Mouse (Mus musculus): ENCODE measurements at regions not wholly inside any gene's neighbourhood (a gene's known extent, or its start where the extent isn't known, plus 50 kb on each side); places are given as distances from the start of the nearest gene placed in this dataset.
A peak's percentile ranks its signal among the peaks of the same experiment; 100 is the strongest.

GRCm38 (mm10) chr9:94104669-94105068 is 433.2 kb downstream of the 1190002N15Rik start:
- Histone ChIP-seq H3K4me3 (no peak overlapping the region), H3ac (ENCODE audit: control insufficient read depth, insufficient read length) (no peak overlapping the region), H3K27me3 (ENCODE audit: control insufficient read depth, insufficient read depth, insufficient read length) (no peaks in the 10 kb centered on the region), H3K79me2 (ENCODE audit: control insufficient read depth, insufficient read depth) (no peaks in the 10 kb centered on the region), H3K36me3 (ENCODE audit: control insufficient read depth, insufficient read depth) (no peaks in the 10 kb centered on the region), H3K4me2 (ENCODE audit: low read depth) (no peak overlapping the region)
- TF ChIP-seq TCF3 (IDR thresholded peaks at IDR 0.05; ENCODE audit: insufficient read length, low read depth): no peak
- TF ChIP-seq POLR2AphosphoS2 (IDR thresholded peaks at IDR 0.05; ENCODE audit: insufficient read length, low read depth): no peak
- TF ChIP-seq REST (IDR thresholded peaks at IDR 0.05; ENCODE audit: insufficient read depth, insufficient read length): no peak
- TF ChIP-seq SRF (IDR thresholded peaks at IDR 0.05; ENCODE audit: control insufficient read depth, insufficient read length, low read depth): no peak
- TF ChIP-seq USF1 (IDR thresholded peaks at IDR 0.05; ENCODE audit: low read depth): no peak
- TF ChIP-seq CEBPB (IDR thresholded peaks at IDR 0.05; ENCODE audit: insufficient read depth, poor library complexity, severe bottlenecking): no peak
- TF ChIP-seq E2F4 (IDR thresholded peaks at IDR 0.05; ENCODE audit: insufficient read depth): no peak
- no peak for TF ChIP-seq TCF12 (IDR thresholded peaks at IDR 0.05; ENCODE audit: insufficient read depth, poor library complexity, severe bottlenecking)

GRCm38 (mm10) chr9:94101958-94102357 is 435.9 kb downstream of the 1190002N15Rik start:
- TF ChIP-seq USF1 (IDR thresholded peaks at IDR 0.05; ENCODE audit: low read depth): no peak
- TF ChIP-seq SRF (IDR thresholded peaks at IDR 0.05; ENCODE audit: control insufficient read depth, insufficient read length, low read depth): no peak
- no peak for TF ChIP-seq REST (IDR thresholded peaks at IDR 0.05; ENCODE audit: insufficient read depth, insufficient read length)
- TF ChIP-seq CEBPB (IDR thresholded peaks at IDR 0.05; ENCODE audit: insufficient read depth, poor library complexity, severe bottlenecking): no peak
- no peak for TF ChIP-seq TCF3 (IDR thresholded peaks at IDR 0.05; ENCODE audit: insufficient read length, low read depth)
- Histone ChIP-seq H3K27me3 (ENCODE audit: control insufficient read depth, insufficient read depth, insufficient read length) (no peaks in the 10 kb centered on the region), H3ac (ENCODE audit: control insufficient read depth, insufficient read length) (no peak overlapping the region)

DNA sequence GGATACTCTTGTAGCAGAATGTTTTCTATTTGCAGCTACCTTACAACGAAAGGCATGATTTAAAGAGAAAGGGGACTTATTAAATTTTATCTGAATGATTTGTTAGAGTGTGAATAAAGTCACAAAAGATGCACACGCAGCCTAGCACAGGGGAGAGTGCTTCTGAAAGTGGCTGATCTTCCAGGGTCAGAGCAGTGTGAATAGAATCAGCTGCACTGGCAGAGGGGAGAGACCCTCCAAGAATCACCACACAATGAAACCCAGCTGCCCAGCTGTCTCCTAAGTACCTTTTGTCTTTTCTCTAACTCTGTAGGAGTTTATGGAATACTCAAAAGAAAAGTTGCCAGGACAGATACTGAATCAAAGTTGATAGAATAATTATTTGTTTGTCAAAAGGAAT is 443.1 kb downstream of the 1190002N15Rik start:
- Histone ChIP-seq H3K4me2 (ENCODE audit: low read depth) (no peak overlapping the region), H3K27me3 (ENCODE audit: control insufficient read depth, insufficient read depth, insufficient read length) (no peaks in the 10 kb centered on the region), H3K36me3 (ENCODE audit: control insufficient read depth, insufficient read depth) (no peaks in the 10 kb centered on the region), H3K4me3 (no peak overlapping the region), H3K79me2 (ENCODE audit: control insufficient read depth, insufficient read depth) (no peaks in the 10 kb centered on the region), H3ac (ENCODE audit: control insufficient read depth, insufficient read length) (no peak overlapping the region)
- TF ChIP-seq TCF3 (IDR thresholded peaks at IDR 0.05; ENCODE audit: insufficient read length, low read depth): no peak
- TF ChIP-seq POLR2A (IDR thresholded peaks at IDR 0.05; ENCODE audit: insufficient read length, low read depth): no peak
- TF ChIP-seq MYOG (IDR thresholded peaks at IDR 0.05; ENCODE audit: control insufficient read depth in 1 of 3, insufficient read depth in 1 of 3, insufficient read length in 2 of 3, low read depth in 2 of 3): no peak
- no peak for TF ChIP-seq SRF (IDR thresholded peaks at IDR 0.05; ENCODE audit: control insufficient read depth, insufficient read length, low read depth)
- no peak for TF ChIP-seq E2F4 (IDR thresholded peaks at IDR 0.05; ENCODE audit: insufficient read depth)
- no peak for TF ChIP-seq REST (IDR thresholded peaks at IDR 0.05; ENCODE audit: insufficient read depth, insufficient read length)
- no peak for TF ChIP-seq TCF12 (IDR thresholded peaks at IDR 0.05; ENCODE audit: insufficient read depth, poor library complexity, severe bottlenecking)
- no peak for TF ChIP-seq CEBPB (IDR thresholded peaks at IDR 0.05; ENCODE audit: insufficient read depth, poor library complexity, severe bottlenecking)
- no peak for TF ChIP-seq USF1 (IDR thresholded peaks at IDR 0.05; ENCODE audit: low read depth)
- TF ChIP-seq POLR2AphosphoS2 (IDR thresholded peaks at IDR 0.05; ENCODE audit: insufficient read length, low read depth): no peak
- no peak for TF ChIP-seq MYOD1 (IDR thresholded peaks at IDR 0.05; ENCODE audit: control insufficient read depth in 1 of 3, insufficient read length in 2 of 3, low read depth in 2 of 3)
- no peak for TF ChIP-seq MAX (IDR thresholded peaks at IDR 0.05; ENCODE audit: low read depth)

More at GRCm38 (mm10) chr9:94101958-94102357, 435.9 kb downstream of the 1190002N15Rik start:
- no peak overlapping the region for H3K4me3 ChIP-seq
- H3K79me2 ChIP-seq (ENCODE audit: control insufficient read depth, insufficient read depth): no peaks in the 10 kb centered on the region
- H3K4me2 ChIP-seq (ENCODE audit: low read depth): no peak overlapping the region
- H3K36me3 ChIP-seq (ENCODE audit: control insufficient read depth, insufficient read depth): no peaks in the 10 kb centered on the region

- TF ChIP-seq E2F4 (IDR thresholded peaks at IDR 0.05; ENCODE audit: insufficient read depth) (no peak), CEBPB (IDR thresholded peaks at IDR 0.05; ENCODE audit: insufficient read depth, poor library complexity, severe bottlenecking) (0 out of 2 replicates have a peak, but pooled peaks have one; percentile 47)
- Histone ChIP-seq H3ac (ENCODE audit: control insufficient read depth, insufficient read length) (no peak overlapping the region), H3K27me3 (ENCODE audit: control insufficient read depth, insufficient read depth, insufficient read length) (no peaks in the 10 kb centered on the region), H3K79me2 (ENCODE audit: control insufficient read depth, insufficient read depth) (no peaks in the 10 kb centered on the region), H3K36me3 (ENCODE audit: control insufficient read depth, insufficient read depth) (no peaks in the 10 kb centered on the region), H3K4me3 (no peak overlapping the region), H3K4me2 (ENCODE audit: low read depth) (no peak overlapping the region)
Measured at GRCm38 (mm10) chr9:94091658-94092225, 446.1 kb downstream of the 1190002N15Rik start.

DNA sequence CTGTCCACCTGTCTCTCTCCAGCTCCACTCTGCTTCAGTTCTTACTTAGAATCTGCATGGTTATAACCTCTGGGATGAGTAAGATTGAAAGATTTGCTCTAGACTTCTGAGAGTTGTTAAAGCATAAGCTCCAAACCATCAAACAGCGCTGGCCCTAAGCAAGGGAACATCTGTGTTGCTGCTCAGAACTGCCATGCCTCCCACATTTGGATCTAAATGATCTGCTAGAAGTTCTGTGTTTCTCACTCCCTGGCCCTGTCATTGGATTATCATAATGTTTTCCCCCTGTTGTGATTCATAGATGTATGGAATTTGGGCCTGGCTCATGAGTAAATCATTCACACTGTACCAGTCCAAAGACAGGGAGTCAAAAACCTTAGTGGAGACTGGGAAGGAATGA is 448.1 kb downstream of the 1190002N15Rik start:
- TF ChIP-seq E2F4 (IDR thresholded peaks at IDR 0.05; ENCODE audit: insufficient read depth) (no peak), TCF3 (IDR thresholded peaks at IDR 0.05; ENCODE audit: insufficient read length, low read depth) (no peak), POLR2A (IDR thresholded peaks at IDR 0.05; ENCODE audit: insufficient read length, low read depth) (no peak)
- Histone ChIP-seq H3K27me3 (ENCODE audit: control insufficient read depth, insufficient read depth, insufficient read length) (no peaks in the 10 kb centered on the region), H3K4me2 (ENCODE audit: low read depth) (no peak overlapping the region), H3K36me3 (ENCODE audit: control insufficient read depth, insufficient read depth) (no peaks in the 10 kb centered on the region), H3K4me3 (no peak overlapping the region), H3ac (ENCODE audit: control insufficient read depth, insufficient read length) (no peak overlapping the region), H3K79me2 (ENCODE audit: control insufficient read depth, insufficient read depth) (no peaks in the 10 kb centered on the region)
